In the genomic region with DNA sequence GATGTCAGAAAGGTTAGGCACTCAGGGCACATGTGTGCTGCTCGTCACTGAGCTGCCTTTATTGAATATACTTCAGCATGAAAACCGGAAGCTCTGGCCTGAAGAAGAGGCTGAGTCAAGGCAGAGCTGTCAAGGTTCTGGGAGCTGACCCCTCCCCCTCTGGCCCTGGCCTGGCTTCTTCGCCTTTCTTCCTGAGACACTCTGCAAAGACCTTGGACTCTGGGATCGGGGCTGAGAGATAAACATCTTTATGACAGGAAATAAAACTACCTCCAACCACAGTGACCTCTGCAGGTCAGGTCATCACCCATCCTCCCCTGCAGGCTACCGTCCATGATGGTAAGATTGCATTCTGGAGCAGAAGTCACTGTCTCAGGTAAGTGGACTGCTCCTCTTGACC, we compare ENCODE assay signal across 25 mouse cellular contexts. TPM values are rescaled to one million over a fixed set of nuclear protein-coding genes. Genes with fewer than 3 reads are reported as not detected.
DNase-seq lines count a peak whose midpoint lies in the region; ATAC-seq and TF ChIP-seq lines count a peak whose summit lies in the region.
"Had no signal": no experiment of that assay in that cellular context is flagged by ENCODE, and none has a peak within 500 bp of the region (broad histone marks: within the 10 kb centered on the region; RNA-seq: fewer than 3 reads in every experiment).

No protein-coding gene starts in this region.

- peaks cover 5% of the 10 kb centered on the region; the same call in 1 of the 2 replicates for H3K4me1 ChIP-seq in intestine, postnatal 0 days (replicated peaks; ENCODE audit: control insufficient read depth, insufficient read depth, low read length)
- H3K4me1 ChIP-seq in kidney, embryonic 16.5 days (ENCODE audit: insufficient read depth, low read length) = no peaks in the 10 kb centered on the region
- H3K4me1 ChIP-seq in forebrain, embryonic 11.5 days (replicated peaks; ENCODE audit: control insufficient read depth, insufficient read depth, low read length) = no peaks in the 10 kb centered on the region
- H3K4me1 ChIP-seq: embryonic facial prominence, embryonic 13.5 days; heart, embryonic 12.5 days; hindbrain, embryonic 13.5 days; midbrain, embryonic 15.5 days had no signal

- H3K4me3 ChIP-seq in intestine, postnatal 0 days (ENCODE audit: low read depth, low read length) = no peak overlapping the region
- no peak overlapping the region for H3K4me3 ChIP-seq in kidney, embryonic 16.5 days (ENCODE audit: low read length)
- no peak overlapping the region for H3K4me3 ChIP-seq in forebrain, embryonic 11.5 days (ENCODE audit: low read depth, low read length)
- H3K4me3 ChIP-seq: embryonic facial prominence, embryonic 13.5 days; heart, embryonic 12.5 days; hindbrain, embryonic 13.5 days; midbrain, embryonic 15.5 days had no signal

- peak overlapping the region; percentile 17; the same call in 1 of the 2 replicates for H3K4me2 ChIP-seq in intestine, postnatal 0 days (replicated peaks; ENCODE audit: low read depth)
- no peak overlapping the region for H3K4me2 ChIP-seq in kidney, embryonic 16.5 days (replicated peaks; ENCODE audit: low read depth, low read length)
- H3K4me2 ChIP-seq in forebrain, embryonic 11.5 days (ENCODE audit: low read depth, low read length, severe bottlenecking) = no peak overlapping the region
- H3K4me2 ChIP-seq: embryonic facial prominence, embryonic 13.5 days; heart, embryonic 12.5 days; hindbrain, embryonic 13.5 days; liver, embryonic 11.5 days; midbrain, embryonic 15.5 days had no signal

- peak overlapping the region; percentile 68 for H3K27ac ChIP-seq in intestine, postnatal 0 days (ENCODE audit: low read depth, low read length)
- H3K27ac ChIP-seq in kidney, embryonic 16.5 days (ENCODE audit: low read length) = no peak overlapping the region
- H3K27ac ChIP-seq in forebrain, embryonic 11.5 days (ENCODE audit: low read depth, low read length) = no peak overlapping the region
- H3K27ac ChIP-seq: embryonic facial prominence, embryonic 13.5 days; hindbrain, embryonic 13.5 days; midbrain, embryonic 15.5 days had no signal

- no peak overlapping the region for H3K9ac ChIP-seq in intestine, postnatal 0 days (ENCODE audit: low read depth, low read length)
- no peak overlapping the region for H3K9ac ChIP-seq in kidney, embryonic 16.5 days (replicated peaks; ENCODE audit: low read length)
- H3K9ac ChIP-seq in forebrain, embryonic 11.5 days (ENCODE audit: low read length) = no peak overlapping the region
- H3K9ac ChIP-seq: embryonic facial prominence, embryonic 13.5 days; heart, embryonic 12.5 days; hindbrain, embryonic 13.5 days; midbrain, embryonic 15.5 days had no signal

- no peaks in the 10 kb centered on the region for H3K27me3 ChIP-seq in intestine, postnatal 0 days (replicated peaks; ENCODE audit: control insufficient read depth, insufficient read depth, low read length)
- no peaks in the 10 kb centered on the region for H3K27me3 ChIP-seq in kidney, embryonic 16.5 days (ENCODE audit: insufficient read depth, low read length)
- H3K27me3 ChIP-seq in forebrain, embryonic 11.5 days (ENCODE audit: control insufficient read depth, insufficient read depth, low read length) = no peaks in the 10 kb centered on the region
- H3K27me3 ChIP-seq: embryonic facial prominence, embryonic 13.5 days; heart, embryonic 12.5 days; hindbrain, embryonic 13.5 days; midbrain, embryonic 15.5 days had no signal

- 0 out of 2 replicates have a peak, but pooled peaks have one; percentile 26 for TF ChIP-seq CTCF in intestine, postnatal 0 days (IDR thresholded peaks at IDR 0.05; ENCODE audit: low read depth)

- H3K36me3 ChIP-seq in intestine, postnatal 0 days (ENCODE audit: control insufficient read depth, insufficient read depth) = no peaks in the 10 kb centered on the region
- no peaks in the 10 kb centered on the region for H3K36me3 ChIP-seq in kidney, embryonic 16.5 days (ENCODE audit: insufficient read depth, low read length)
- no peaks in the 10 kb centered on the region for H3K36me3 ChIP-seq in forebrain, embryonic 11.5 days (ENCODE audit: control insufficient read depth, insufficient read depth, low read length)
- H3K36me3 ChIP-seq: embryonic facial prominence, embryonic 13.5 days; heart, embryonic 12.5 days; hindbrain, embryonic 13.5 days; midbrain, embryonic 15.5 days had no signal

- 6% methylated on average over 5 of the region's 5 CpGs for WGBS in intestine, postnatal 0 days
- WGBS in kidney, embryonic 16.5 days = 11% methylated on average over 5 of the region's 5 CpGs
- 73% methylated on average over 5 of the region's 5 CpGs for WGBS in forebrain, embryonic 11.5 days

- peak; percentile 91 for ATAC-seq in intestine, postnatal 0 days
- ATAC-seq in kidney, embryonic 16.5 days (ENCODE audit: low FRiP score, low TSS enrichment) = no peak
- ATAC-seq in forebrain, embryonic 11.5 days (replicated peaks; ENCODE audit: low FRiP score) = no peak
- ATAC-seq: CD4-positive, CD25-positive, alpha-beta regulatory T cell, adult 4 months; forebrain, embryonic 16.5 days; midbrain, embryonic 15.5 days had no signal

- DNase-seq in 3134 (ENCODE audit: extremely low read depth, insufficient read length, low spot score) = peak; percentile 11
- peak; percentile 29 for DNase-seq in 416B (ENCODE audit: low read depth)
- DNase-seq in adrenal gland, postnatal 14 days = peak; percentile 59
- no peak for DNase-seq in cerebellum, postnatal 14 days
- DNase-seq in forebrain, embryonic 11.5 days (ENCODE audit: low spot score) = no peak
- DNase-seq: cerebellum, adult 11-12 months; cerebellum, postnatal 36 days; heart, postnatal 14 days; kidney, adult 8-10 months; kidney, postnatal 25 days; layer of hippocampus, adult 9-11 months; lung, adult 18-20 months; lung, postnatal 14 days; right cerebral cortex, postnatal 25 days had no signal

- no peaks in the 10 kb centered on the region for H3K9me3 ChIP-seq in intestine, postnatal 0 days (ENCODE audit: control insufficient read depth)
- H3K9me3 ChIP-seq in kidney, embryonic 16.5 days (ENCODE audit: low read length) = no peaks in the 10 kb centered on the region
- no peaks in the 10 kb centered on the region for H3K9me3 ChIP-seq in forebrain, embryonic 11.5 days (ENCODE audit: control insufficient read depth, low read length)
- H3K9me3 ChIP-seq: embryonic facial prominence, embryonic 13.5 days; heart, embryonic 12.5 days; hindbrain, embryonic 13.5 days; midbrain, embryonic 15.5 days had no signal

RNA-seq across cellular contexts. Expression of a gene that starts 33.8 kb away (rescaled TPM):
- total RNA-seq in adrenal gland, postnatal 14 days (2021) = 210 and 211 TPM in 2 replicates
- polyA plus RNA-seq in intestine, postnatal 0 days (2015; fragmentation: Nextera tagmentation; extraction: Ambion mirVana) = 148 and 153 TPM in 2 replicates
- polyA plus RNA-seq in kidney, embryonic 16.5 days (2015; fragmentation: Nextera tagmentation; extraction: Ambion mirVana) = 324 and 341 TPM in 2 replicates
- 272 and 277 TPM in 2 replicates for polyA plus RNA-seq in forebrain, embryonic 11.5 days (2014; fragmentation: Nextera tagmentation; extraction: Ambion mirVana)

RNA-seq across cellular contexts. Expression of a gene that starts 34.3 kb away (rescaled TPM):
- 0.23 TPM in 1 of 2 replicates, not detected in the other for total RNA-seq in adrenal gland, postnatal 14 days (2021)
- polyA plus RNA-seq in intestine, postnatal 0 days (2015; fragmentation: Nextera tagmentation; extraction: Ambion mirVana) = 0.09 and 0.21 TPM in 2 replicates
- 0.36 and 0.58 TPM in 2 replicates for polyA plus RNA-seq in kidney, embryonic 16.5 days (2015; fragmentation: Nextera tagmentation; extraction: Ambion mirVana)
- 0.48 and 1.1 TPM in 2 replicates for polyA plus RNA-seq in forebrain, embryonic 11.5 days (2014; fragmentation: Nextera tagmentation; extraction: Ambion mirVana)
- total RNA-seq: megakaryocyte-erythroid progenitor cell, adult 5-6 weeks; neutrophil, adult 5-6 weeks had no signal
- polyA plus RNA-seq: CD4-positive, CD25-positive, alpha-beta regulatory T cell, adult 4 months had no signal

RNA-seq across cellular contexts. Expression of a gene that starts 40.7 kb away (rescaled TPM):
- 11.2 and 11.9 TPM in 2 replicates for total RNA-seq in adrenal gland, postnatal 14 days (2021)
- polyA plus RNA-seq in intestine, postnatal 0 days (2015; fragmentation: Nextera tagmentation; extraction: Ambion mirVana) = 9.3 and 9.7 TPM in 2 replicates
- 22.3 and 23.5 TPM in 2 replicates for polyA plus RNA-seq in kidney, embryonic 16.5 days (2015; fragmentation: Nextera tagmentation; extraction: Ambion mirVana)
- polyA plus RNA-seq in forebrain, embryonic 11.5 days (2014; fragmentation: Nextera tagmentation; extraction: Ambion mirVana) = 41.3 and 43.2 TPM in 2 replicates

Comparison
In these comparisons a context has a peak if more than half of its experiments do, and no peak if none do; other contexts are left out.
1. DNase-seq: peak in 3134 (single experiment), 416B (single experiment) and adrenal gland, postnatal 14 days (single experiment); none in cerebellum, postnatal 14 days (0 of 2) and forebrain, embryonic 11.5 days (single experiment).